Mouse (Mus musculus) myocyte (in vitro differentiated cells): ENCODE results near the gene Tln2.

Source experiments
- E2F4 ChIP-seq: IDR thresholded peaks from one replicate; pipeline ENCODE4 v1.6.1; 2011; ENCODE audit warnings: mild to moderate bottlenecking, control low read depth, moderate library complexity; ENCODE audit not compliant: insufficient read depth
- POLR2A ChIP-seq: IDR thresholded peaks from one replicate; pipeline ENCODE4 v1.6.1; 2011; ENCODE audit warnings: low read depth, mild to moderate bottlenecking, control low read depth, moderate library complexity; ENCODE audit not compliant: insufficient read length
- USF1 ChIP-seq: IDR thresholded peaks from one replicate; pipeline ENCODE4 v1.6.1; 2011; ENCODE audit warnings: low read depth, mild to moderate bottlenecking, control low read depth, moderate library complexity

DNA sequence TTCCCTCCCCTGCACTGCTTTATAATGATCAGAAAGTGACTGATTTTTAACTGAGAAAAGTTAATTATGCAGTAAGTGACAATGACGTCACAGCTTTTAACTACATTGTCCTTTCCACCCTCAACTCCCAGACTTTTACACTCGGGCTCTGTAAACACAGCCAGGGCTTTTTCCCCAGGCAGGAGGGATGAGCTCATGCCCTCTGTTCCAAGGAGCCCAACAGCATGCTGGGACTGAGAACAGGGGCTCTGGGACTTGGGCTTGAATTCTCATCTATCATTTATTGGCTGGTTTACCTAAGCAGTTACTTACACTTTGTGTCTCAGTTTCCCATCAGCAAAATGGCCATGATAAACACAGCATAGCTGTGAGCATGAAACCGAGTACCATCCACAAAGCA is 259.2 kb downstream of the Tln2 start:
- no peak for TF ChIP-seq E2F4
- TF ChIP-seq USF1 = no peak
- no peak for TF ChIP-seq POLR2A
